Comparison of ENCODE assay signal across 8 mouse cellular contexts in the genomic region with DNA sequence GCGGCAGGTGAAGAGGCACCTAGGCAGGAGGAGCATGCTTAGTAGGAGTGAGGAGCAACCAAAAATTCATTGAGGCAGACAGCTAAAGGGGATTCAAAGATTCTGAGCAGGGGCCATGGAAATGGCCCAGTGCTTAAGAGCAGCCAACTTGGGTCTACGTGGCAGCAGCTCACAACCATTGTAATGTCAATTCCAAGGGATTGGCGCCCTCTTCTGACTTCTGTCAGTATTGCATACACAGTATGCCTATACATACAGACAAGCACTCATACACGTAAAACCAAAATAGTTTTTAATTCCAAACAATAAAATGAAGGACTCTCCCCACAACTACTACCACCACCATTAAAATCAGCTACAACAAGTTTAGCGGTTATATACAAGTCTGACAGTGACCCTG.
DNase-seq lines count a peak whose midpoint lies in the region; ATAC-seq and TF ChIP-seq lines count a peak whose summit lies in the region.

No protein-coding gene starts in this region.

- peak; percentile 71 for TF ChIP-seq CTCF in midbrain, postnatal 0 days (IDR thresholded peaks at IDR 0.05)

- no peaks in the 10 kb centered on the region for H3K27me3 ChIP-seq in midbrain, postnatal 0 days (ENCODE audit: insufficient read depth, low read length)
- no peaks in the 10 kb centered on the region for H3K27me3 ChIP-seq in midbrain, embryonic 16.5 days (ENCODE audit: control insufficient read depth, insufficient read depth, low read depth, low read length)

- no peaks in the 10 kb centered on the region for H3K36me3 ChIP-seq in midbrain, postnatal 0 days (ENCODE audit: insufficient read depth, low read length)
- no peaks in the 10 kb centered on the region for H3K36me3 ChIP-seq in midbrain, embryonic 16.5 days (ENCODE audit: control insufficient read depth, insufficient read depth, low read length)

- no peak overlapping the region for H3K4me3 ChIP-seq in midbrain, postnatal 0 days (ENCODE audit: low read depth, low read length)
- H3K4me3 ChIP-seq in midbrain, embryonic 16.5 days (ENCODE audit: low read depth, low read length) = no peak overlapping the region

- no peak for ATAC-seq in midbrain, postnatal 0 days (ENCODE audit: low FRiP score)
- no peak for ATAC-seq in midbrain, embryonic 16.5 days

- no peaks in the 10 kb centered on the region for H3K4me1 ChIP-seq in midbrain, postnatal 0 days (ENCODE audit: insufficient read depth, low read length)
- H3K4me1 ChIP-seq in midbrain, embryonic 16.5 days (ENCODE audit: control insufficient read depth, insufficient read depth, low read length) = peaks cover 4% of the 10 kb centered on the region; the same call in 1 of the 2 replicates

- DNase-seq in gastrocnemius, adult 18-20 months (ENCODE audit: low spot score) = peak; percentile 45
- no peak for DNase-seq in gastrocnemius, adult 8-10 months (ENCODE audit: low spot score in 2 of 2)
- peak; percentile 77 for DNase-seq in midbrain, postnatal 0 days (ENCODE audit: low spot score)
- peak; percentile 54 for DNase-seq in adrenal gland, postnatal 36 days
- DNase-seq in kidney, postnatal 14 days = peak; percentile 43
- DNase-seq in retina, postnatal 1 day = peak; percentile 43
- DNase-seq in frontal cortex, postnatal 25 days (ENCODE audit: low spot score in 2 of 2) = no peak

- H3K9me3 ChIP-seq in midbrain, postnatal 0 days (ENCODE audit: low read length) = no peaks in the 10 kb centered on the region
- no peaks in the 10 kb centered on the region for H3K9me3 ChIP-seq in midbrain, embryonic 16.5 days (replicated peaks; ENCODE audit: control insufficient read depth, low read length, poor library complexity, severe bottlenecking)

- no peak overlapping the region for H3K4me2 ChIP-seq in midbrain, postnatal 0 days (ENCODE audit: low read depth, low read length, poor library complexity, severe bottlenecking)
- H3K4me2 ChIP-seq in midbrain, embryonic 16.5 days (ENCODE audit: low read length) = no peak overlapping the region

- H3K27ac ChIP-seq in midbrain, postnatal 0 days (ENCODE audit: low read depth, low read length) = no peak overlapping the region
- no peak overlapping the region for H3K27ac ChIP-seq in midbrain, embryonic 16.5 days (ENCODE audit: low read length)

- 74% methylated on average over 5 of the region's 5 CpGs for WGBS in midbrain, postnatal 0 days
- 78% methylated on average over 5 of the region's 5 CpGs for WGBS in midbrain, embryonic 16.5 days

- H3K9ac ChIP-seq in midbrain, postnatal 0 days (replicated peaks; ENCODE audit: low read length, poor library complexity, severe bottlenecking) = no peak overlapping the region
- no peak overlapping the region for H3K9ac ChIP-seq in midbrain, embryonic 16.5 days (ENCODE audit: low read depth, low read length)

Comparison
In these comparisons a context has a peak if more than half of its experiments do, and no peak if none do; other contexts are left out.
1. DNase-seq: peak in gastrocnemius, adult 18-20 months (single experiment), midbrain, postnatal 0 days (single experiment), adrenal gland, postnatal 36 days (2 of 2), kidney, postnatal 14 days (single experiment) and retina, postnatal 1 day (single experiment); none in gastrocnemius, adult 8-10 months (0 of 2) and frontal cortex, postnatal 25 days (0 of 2).